Mouse (Mus musculus) gastrocnemius, postnatal 14 days (tissue): ENCODE measurements at regions not wholly inside any gene's neighbourhood (a gene's known extent, or its start where the extent isn't known, plus 50 kb on each side); places are given as distances from the start of the nearest gene placed in this dataset.
"Not testable (repeated sequence)": the region's sequence is repeated elsewhere in the genome, so short reads cannot be mapped to it uniquely, and the experiment has no call there.

Source experiments
- DNase-seq: peaks from one replicate; pipeline ENCODE4 v3.0.0; 2021; ENCODE audit warnings: mixed read lengths
- intact Hi-C: fragments of 180-260 bp; cut with DNase I; formaldehyde crosslinking; loops from one replicate; pipeline ENCODE4 v1.15.1; 2025; ENCODE audit warnings: low total_unique reads

GRCm38 (mm10) chr17:85857705-85858472 is 169.8 kb upstream of the Six2 start:
- DNase-seq: peak; percentile 48

GRCm38 (mm10) chr17:85856894-85857293 is 168.8 kb upstream of the Six2 start:
- DNase-seq, intact Hi-C loops: not testable (repeated sequence)

More at GRCm38 (mm10) chr17:85857705-85858472, 169.8 kb upstream of the Six2 start:
- intact Hi-C loops: no loop called here

- intact Hi-C loops: no loop called here
- DNase-seq: peak; percentile 35
These were observed 165.1 kb upstream of the Six2 start for GRCm38 (mm10) chr17:85853156-85853555.

DNA sequence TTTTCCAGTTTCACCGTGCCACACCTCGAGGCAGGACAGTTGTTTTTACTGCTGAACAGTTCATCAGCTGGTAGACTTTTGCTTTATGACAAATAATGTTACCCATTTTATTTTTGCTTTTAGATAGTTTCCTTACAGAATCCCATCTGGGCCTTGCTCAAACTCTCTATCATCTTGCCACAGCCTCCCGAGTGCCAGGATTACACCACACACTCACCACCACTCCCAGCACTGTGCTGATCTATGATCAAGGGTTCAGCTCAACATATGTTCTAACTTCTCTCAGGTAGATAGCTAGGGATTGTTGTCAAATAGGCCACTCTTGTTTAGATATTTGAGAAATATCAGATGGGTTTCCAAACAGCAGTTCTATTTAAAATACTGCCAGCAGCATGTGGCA is 160.5 kb upstream of the Six2 start:
- intact Hi-C loops: no loop called here
- DNase-seq: no peak

- intact Hi-C loops: no loop called here
- no peak for DNase-seq
These were observed 159.7 kb upstream of the Six2 start for GRCm38 (mm10) chr17:85847756-85848155.

GRCm38 (mm10) chr17:85845059-85845458 is 157.0 kb upstream of the Six2 start:
- DNase-seq: no peak
- intact Hi-C loops: no loop called here

DNA sequence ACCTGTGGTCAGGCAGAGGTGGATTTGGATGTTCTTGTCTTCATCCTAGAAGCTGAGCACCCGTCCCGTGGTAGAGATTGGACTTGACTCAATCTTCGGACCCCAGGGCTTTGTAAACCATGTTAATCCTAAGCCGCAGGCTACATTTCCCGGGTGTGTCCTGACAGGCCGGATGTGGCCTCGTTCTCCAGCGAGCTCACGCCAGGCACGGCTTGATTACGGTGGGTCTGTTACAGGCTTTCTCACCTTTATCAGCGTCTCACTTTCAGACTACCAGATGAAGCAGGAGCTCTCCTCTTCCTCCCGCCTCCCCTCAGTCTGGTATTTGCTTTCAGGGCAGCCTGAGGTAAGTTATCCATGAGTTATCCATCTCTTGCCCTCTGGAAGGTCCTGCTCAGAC is 156.4 kb upstream of the Six2 start:
- DNase-seq: no peak

DNA sequence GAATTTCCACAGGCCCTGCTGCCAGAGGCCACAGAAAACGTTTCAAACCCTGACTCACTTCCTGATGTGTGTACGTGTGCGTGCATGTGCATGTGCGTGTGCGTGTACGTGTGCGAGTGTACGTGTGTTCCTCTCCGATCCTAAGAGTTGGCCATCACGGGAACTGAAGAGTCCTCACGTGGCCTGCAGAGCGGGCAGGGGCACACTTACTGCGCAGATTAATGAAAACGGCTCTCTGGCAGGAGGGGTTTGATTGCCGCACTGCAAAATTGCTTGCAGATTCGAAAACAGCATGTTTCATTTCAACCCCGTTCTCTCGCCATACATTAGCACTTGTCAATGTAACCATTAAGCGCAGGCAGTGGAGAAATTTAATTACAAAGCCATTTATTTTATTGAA is 135.0 kb upstream of the Six2 start:
- intact Hi-C loops: no loop called here
- DNase-seq: no peak

More for the DNA sequence above, 156.4 kb upstream of the Six2 start:
- intact Hi-C loops: no loop called here

DNA sequence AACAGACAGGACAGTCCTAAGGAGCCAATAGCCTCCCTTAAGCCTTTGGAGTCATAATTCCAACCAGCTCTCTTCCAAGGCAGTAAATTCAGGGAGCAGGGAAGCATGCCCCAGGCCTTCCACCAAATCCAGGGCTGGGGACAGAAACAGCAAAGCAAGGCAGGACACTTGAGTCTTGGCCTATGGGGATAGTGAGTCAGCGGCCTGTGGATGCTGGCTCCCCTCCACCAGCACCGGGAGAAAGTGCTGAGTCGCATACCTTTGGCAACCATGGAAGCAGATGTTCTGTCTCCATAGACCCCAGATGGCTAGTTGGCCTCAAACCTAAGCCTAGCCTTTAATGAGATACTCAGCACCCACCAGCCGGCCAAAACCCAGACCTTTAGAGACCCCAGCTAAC is 133.8 kb upstream of the Six2 start:
- DNase-seq: peak; percentile 45

DNA sequence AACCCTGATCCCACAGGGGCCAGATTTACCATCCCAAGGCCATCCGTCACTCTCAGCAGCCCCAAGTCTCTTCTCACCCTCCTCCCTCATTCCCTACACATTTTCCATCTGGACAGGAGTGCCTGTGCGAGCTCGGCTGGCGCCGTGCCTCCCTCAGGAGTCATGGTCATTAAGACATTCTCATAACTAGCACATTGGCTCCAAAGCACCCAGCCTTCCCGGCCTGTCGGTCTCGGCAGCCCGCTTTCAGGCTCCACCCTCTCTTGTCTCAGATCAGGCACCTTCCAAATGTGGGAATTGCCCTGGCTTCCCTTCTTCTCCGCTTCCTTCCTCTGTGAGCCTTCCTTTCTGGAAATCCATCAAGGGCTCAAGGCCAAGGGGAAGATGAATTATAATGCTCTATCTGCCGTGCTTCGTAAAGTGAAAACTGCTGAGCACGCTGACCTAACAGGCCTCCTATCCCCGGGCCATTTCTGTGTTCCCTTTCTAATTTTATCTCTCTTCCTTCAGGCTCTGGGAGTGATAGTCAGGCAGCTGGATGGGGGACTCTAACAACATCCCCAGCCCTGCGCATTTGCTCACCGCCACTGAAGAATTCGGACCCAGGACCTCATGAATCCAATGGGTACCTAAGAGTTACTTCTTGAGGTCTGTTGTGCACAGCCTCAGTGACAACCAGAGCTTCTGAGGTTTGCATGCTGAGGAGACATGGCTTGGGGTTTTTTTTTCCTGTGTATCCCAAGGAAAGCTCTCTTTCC is 130.2 kb upstream of the Six2 start:
- intact Hi-C loops: no loop called here
- DNase-seq: peak; percentile 36

More for the DNA sequence above, 133.8 kb upstream of the Six2 start:
- intact Hi-C loops: no loop called here

DNA sequence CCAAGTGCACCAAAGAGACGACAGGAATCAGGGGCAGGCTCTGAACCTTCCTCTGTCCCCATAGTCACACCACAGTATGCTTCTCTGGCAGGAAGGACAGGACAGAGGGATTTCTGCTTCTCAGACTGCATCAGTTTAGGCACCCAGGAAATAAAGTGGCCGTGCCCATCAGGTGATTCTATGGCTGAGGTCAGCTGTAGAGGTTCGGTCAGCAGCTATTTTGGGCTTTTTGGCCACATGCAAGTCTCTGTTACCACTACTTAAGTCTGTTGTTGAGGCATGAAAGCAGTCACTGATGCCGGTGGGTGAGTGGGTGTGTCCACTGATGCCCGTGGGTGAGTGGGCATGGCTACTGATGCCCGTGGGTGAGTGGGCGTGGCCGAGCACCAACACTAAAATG is 128.4 kb upstream of the Six2 start:
- intact Hi-C loops: no loop called here
- DNase-seq: no peak

- intact Hi-C loops: no loop called here
- DNase-seq: no peak
These were observed 128.0 kb upstream of the Six2 start for GRCm38 (mm10) chr17:85816056-85816455.

DNA sequence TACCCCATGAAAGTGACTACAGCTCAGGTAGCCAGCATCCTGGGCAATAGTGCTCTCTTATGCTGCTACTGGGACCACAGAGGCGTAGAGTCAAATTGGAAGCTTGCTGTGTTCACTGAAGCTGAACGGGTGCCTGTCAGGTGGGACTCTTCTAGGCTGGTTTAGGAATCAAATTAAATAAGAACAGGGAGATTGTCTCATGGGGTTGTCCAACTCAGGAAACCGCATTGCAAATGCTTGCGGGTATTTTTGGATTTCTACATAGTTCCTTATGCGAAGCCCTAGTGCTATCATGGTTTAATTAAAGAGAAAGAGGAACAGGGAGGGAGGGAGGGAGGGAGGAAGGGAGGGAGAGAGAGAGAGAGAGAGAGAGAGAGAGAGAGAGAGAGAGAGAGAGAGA is 120.5 kb upstream of the Six2 start:
- intact Hi-C loops: loop anchor here (10.0 kb wide), 1 partner anchor 124 kb away; the partner anchor contains the start of gene Six2

GRCm38 (mm10) chr17:85805726-85806359 is 117.8 kb upstream of the Six2 start:
- intact Hi-C loops: loop anchor here (10.0 kb wide), 1 partner anchor 121 kb away; the partner anchor contains the start of gene Six2
- no peak for DNase-seq

More for the DNA sequence above, 120.5 kb upstream of the Six2 start:
- DNase-seq: no peak

- intact Hi-C loops: loop anchor here (10.0 kb wide), 1 partner anchor 120 kb away; the partner anchor contains the start of gene Six2
These were observed 116.6 kb upstream of the Six2 start for GRCm38 (mm10) chr17:85804631-85805030.

DNA sequence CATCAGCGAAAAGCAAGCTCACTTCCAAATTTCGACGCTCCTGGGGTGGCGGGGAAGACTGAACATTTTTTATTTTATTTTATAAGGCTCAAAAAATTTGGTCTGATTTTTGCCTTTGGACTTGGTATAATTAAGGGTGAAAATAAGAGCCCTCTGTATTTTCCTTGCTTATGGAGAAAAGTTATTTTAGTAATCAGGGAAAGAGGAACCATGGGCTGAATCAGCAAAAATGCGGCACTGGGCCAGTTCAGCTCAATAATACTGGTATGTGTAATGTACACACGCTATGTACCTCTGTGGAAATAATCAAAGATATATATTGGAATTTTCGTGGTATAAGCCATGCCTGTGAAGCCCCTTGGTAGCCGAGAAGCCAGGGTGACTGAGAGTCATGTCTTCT is 113.7 kb upstream of the Six2 start:
- DNase-seq: no peak
- intact Hi-C loops: loop anchor here (10.0 kb wide), 1 partner anchor 117 kb away; the partner anchor contains the start of gene Six2

More at GRCm38 (mm10) chr17:85804631-85805030, 116.6 kb upstream of the Six2 start:
- DNase-seq: peak; percentile 35

DNA sequence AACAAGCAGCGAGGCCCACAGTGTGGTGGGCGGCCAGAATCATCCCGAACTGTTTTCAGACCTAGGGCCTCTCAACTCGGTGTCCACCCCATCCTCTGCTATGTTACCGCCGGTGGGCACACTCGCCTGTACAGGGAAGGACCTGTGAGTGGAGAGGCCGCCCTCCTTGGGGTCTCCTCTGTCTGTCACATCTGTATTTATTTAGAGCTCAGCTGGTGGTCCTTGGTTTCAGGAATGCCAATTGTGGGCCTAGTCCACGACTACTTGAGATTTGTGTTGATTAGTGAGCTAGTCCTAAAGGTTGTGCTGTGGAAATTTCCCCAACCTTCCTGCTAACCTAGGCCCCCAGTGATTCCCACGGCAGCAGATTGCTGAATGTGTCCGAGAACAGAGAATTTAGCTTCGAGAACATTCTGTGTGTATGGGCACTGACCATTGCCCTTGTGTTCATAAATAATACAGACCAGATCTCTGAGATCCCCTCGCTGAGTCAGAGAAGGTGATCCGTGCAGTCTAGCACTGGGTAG is 113.1 kb upstream of the Six2 start:
- no peak for DNase-seq
- intact Hi-C loops: loop anchor here (10.0 kb wide), 1 partner anchor 116 kb away; the partner anchor contains the start of gene Six2

DNA sequence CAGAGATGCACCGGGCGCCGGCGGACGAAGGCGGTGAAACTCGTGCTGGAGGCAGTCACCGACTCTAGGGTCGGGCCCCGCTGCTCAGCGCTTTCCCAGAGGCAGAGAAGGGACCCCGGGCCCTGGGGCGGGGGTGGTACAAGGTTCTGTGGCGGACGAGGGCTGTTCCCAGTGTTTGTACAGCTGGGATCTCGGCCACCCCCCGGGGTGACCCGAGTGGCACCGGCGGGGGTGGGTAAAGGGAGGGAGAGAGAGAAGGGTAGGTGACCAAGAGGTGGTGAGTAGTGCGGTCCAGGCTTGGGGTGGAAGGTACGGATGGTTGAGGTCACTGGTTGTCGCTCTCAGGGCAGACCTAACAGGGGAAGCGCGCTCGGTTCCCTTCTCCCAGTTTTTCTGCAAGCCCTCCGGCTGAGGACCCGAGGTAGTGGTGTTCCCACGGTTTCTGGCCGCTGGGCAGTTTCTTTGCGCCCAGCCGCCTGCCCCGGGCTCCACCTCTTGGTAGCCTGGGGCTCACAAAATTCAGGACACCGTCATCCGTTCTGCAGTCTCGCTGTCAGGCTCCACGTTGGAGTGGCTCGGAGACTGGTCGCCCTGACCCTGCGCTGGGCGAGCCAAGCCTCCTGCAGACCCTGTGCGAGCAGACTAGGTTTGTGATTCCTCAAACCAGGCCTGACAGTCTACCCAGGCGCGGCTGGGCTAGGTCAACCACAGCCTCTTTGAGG is 112.4 kb upstream of the Six2 start:
- peak; percentile 22 for DNase-seq
- intact Hi-C loops: loop anchor here (10.0 kb wide), 1 partner anchor 116 kb away; the partner anchor contains the start of gene Six2

DNA sequence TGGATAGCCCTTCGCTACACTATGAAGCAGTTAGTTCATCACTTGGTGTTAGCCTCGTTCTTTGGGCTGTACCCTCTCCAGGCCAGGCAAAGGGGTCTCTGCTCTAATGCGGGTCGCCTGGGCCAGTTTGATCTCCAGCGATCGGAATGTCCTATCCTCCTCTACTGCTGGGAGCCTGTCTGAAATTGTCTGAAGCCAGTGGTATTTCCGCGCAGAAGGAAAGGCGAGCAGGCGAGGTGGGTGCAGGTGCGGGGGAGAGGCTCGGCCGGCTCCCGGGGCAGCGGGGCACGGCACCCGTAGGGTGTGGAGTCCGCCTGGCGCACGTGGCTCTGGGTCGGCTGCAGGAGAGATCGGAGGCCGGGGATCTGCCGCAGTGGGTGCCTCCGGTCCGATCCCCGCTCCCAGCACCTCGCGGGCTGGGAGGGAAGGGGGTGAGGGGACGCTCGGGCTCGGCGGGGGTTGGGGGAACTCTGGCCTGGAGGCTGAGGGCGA is 111.8 kb upstream of the Six2 start:
- intact Hi-C loops: loop anchor here (10.0 kb wide), 1 partner anchor 115 kb away; the partner anchor contains the start of gene Six2
- DNase-seq: peak; percentile 15
